Mouse (Mus musculus): ENCODE results near the gene Sirt4. TPM values are rescaled to one million over a fixed set of nuclear protein-coding genes. Genes with fewer than 3 reads are reported as not detected.

The Sirt4 gene
- polyA plus RNA-seq, 1 experiment from 2014 or later, result 15.7 TPM

GRCm38 (mm10) chr5:115512375-115512774 lies 27.9 kb upstream of the Sirt4 start:
- H3K27ac ChIP-seq (ENCODE audit: low read length), result no peak overlapping the region
- H3K27me3 ChIP-seq (replicated peaks; ENCODE audit: insufficient read depth, low read length), result no peaks in the 10 kb centered on the region
- H3K4me1 ChIP-seq (ENCODE audit: insufficient read depth, low read depth, low read length), result peaks cover 11% of the 10 kb centered on the region; the same call in 1 of the 2 replicates
- no peaks in the 10 kb centered on the region for H3K9me3 ChIP-seq (ENCODE audit: low read length)
- TF ChIP-seq CTCF (IDR thresholded peaks at IDR 0.05) (no peak), EP300 (IDR thresholded peaks at IDR 0.05) (no peak)
- no peak for DNase-seq (ENCODE audit: low spot score)
- H3K9ac ChIP-seq (replicated peaks; ENCODE audit: low read depth), result no peak overlapping the region
- WGBS, result 91% methylated on average over 7 of the region's 7 CpGs
- H3K4me3 ChIP-seq (ENCODE audit: low read depth, low read length), result no peak overlapping the region
- H3K4me2 ChIP-seq (replicated peaks; ENCODE audit: low read depth, low read length), result no peak overlapping the region
- no peak for ATAC-seq
- H3K36me3 ChIP-seq (ENCODE audit: insufficient read depth, low read length), result no peaks in the 10 kb centered on the region

GRCm38 (mm10) chr5:115509790-115510689 lies 25.5 kb upstream of the Sirt4 start:
- TF ChIP-seq EP300 (IDR thresholded peaks at IDR 0.05) (no peak), CTCF (IDR thresholded peaks at IDR 0.05) (no peak)
- no peak for DNase-seq (ENCODE audit: low spot score)
- peaks cover 11% of the 10 kb centered on the region; the same call in 1 of the 2 replicates for H3K4me1 ChIP-seq (ENCODE audit: insufficient read depth, low read depth, low read length)
- H3K36me3 ChIP-seq (ENCODE audit: insufficient read depth, low read length), result no peaks in the 10 kb centered on the region
- H3K27me3 ChIP-seq (replicated peaks; ENCODE audit: insufficient read depth, low read length), result no peaks in the 10 kb centered on the region
- ATAC-seq, result no peak
- H3K4me3 ChIP-seq (ENCODE audit: low read depth, low read length), result peak overlapping the region; percentile 95; the same call in 1 of the 2 replicates
- H3K9me3 ChIP-seq (ENCODE audit: low read length), result no peaks in the 10 kb centered on the region
- H3K27ac ChIP-seq (ENCODE audit: low read length), result peak overlapping the region; percentile 83
- 59% methylated on average over 15 of the region's 15 CpGs for WGBS
- H3K4me2 ChIP-seq (replicated peaks; ENCODE audit: low read depth, low read length), result peak overlapping the region; percentile 85
- 0 out of 2 replicates have a peak overlapping the region, but pooled peaks have one; percentile 1 for H3K9ac ChIP-seq (replicated peaks; ENCODE audit: low read depth)

DNA sequence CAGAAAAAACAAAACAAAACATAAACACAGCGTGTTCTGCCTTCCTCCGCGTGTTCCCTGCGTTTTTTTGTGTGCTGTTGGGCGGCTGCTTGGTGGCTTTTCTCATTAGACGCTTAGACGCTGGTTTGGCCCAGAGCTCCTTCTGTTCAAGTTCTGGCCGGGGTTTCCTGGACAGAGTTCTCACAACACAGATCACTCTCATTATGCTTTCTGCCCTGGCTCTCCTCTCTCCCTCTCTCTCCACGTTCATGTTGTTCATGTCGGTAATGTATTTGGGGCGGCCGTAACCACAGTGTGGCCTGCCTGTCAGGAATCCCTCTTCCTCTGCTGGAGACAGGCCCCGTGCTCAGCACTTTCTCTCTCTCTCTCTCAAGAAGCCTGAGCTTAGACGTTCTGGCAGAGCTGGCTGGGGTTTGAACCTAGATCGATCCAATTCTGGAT lies 24.8 kb upstream of the Sirt4 start:
- Histone ChIP-seq H3K27ac (ENCODE audit: low read length) (peak overlapping the region; percentile 83), H3K9ac (replicated peaks; ENCODE audit: low read depth) (0 out of 2 replicates have a peak overlapping the region, but pooled peaks have one; percentile 1), H3K4me1 (ENCODE audit: insufficient read depth, low read depth, low read length) (peaks cover 6% of the 10 kb centered on the region; the same call in 1 of the 2 replicates), H3K4me2 (replicated peaks; ENCODE audit: low read depth, low read length) (peak overlapping the region; percentile 85), H3K4me3 (ENCODE audit: low read depth, low read length) (peak overlapping the region; percentile 95), H3K36me3 (ENCODE audit: insufficient read depth, low read length) (no peaks in the 10 kb centered on the region), H3K9me3 (ENCODE audit: low read length) (no peaks in the 10 kb centered on the region), H3K27me3 (replicated peaks; ENCODE audit: insufficient read depth, low read length) (no peaks in the 10 kb centered on the region)
- ATAC-seq (no peak), DNase-seq (ENCODE audit: low spot score) (peak; percentile 54)
- 22% methylated on average over 15 of the region's 15 CpGs for WGBS
- TF ChIP-seq EP300 (IDR thresholded peaks at IDR 0.05) (no peak), CTCF (IDR thresholded peaks at IDR 0.05) (no peak)

DNA sequence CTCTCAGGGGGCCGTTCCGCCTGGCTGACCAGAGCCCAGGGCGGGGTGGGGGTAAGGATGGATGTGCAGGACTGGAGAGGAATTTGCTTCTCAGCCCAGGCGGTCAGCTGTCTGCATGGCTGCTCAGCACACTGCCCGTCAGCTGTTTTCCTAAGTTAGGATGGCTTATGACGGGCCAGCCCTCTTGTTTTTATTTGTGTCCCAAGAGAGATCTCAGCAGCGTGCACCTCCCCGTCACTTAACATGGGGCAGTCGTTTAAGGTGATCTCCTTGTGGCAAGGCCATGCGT lies 24.3 kb upstream of the Sirt4 start:
- peak overlapping the region; percentile 92 for H3K9ac ChIP-seq (replicated peaks; ENCODE audit: low read depth)
- H3K4me3 ChIP-seq (ENCODE audit: low read depth, low read length), result peak overlapping the region; percentile 95
- peak overlapping the region; percentile 85 for H3K4me2 ChIP-seq (replicated peaks; ENCODE audit: low read depth, low read length)
- H3K4me1 ChIP-seq (ENCODE audit: insufficient read depth, low read depth, low read length), result peaks cover 6% of the 10 kb centered on the region; the same call in 1 of the 2 replicates
- ATAC-seq (no peak), DNase-seq (ENCODE audit: low spot score) (peak; percentile 51)
- H3K27ac ChIP-seq (ENCODE audit: low read length), result peak overlapping the region; percentile 83
- no peaks in the 10 kb centered on the region for H3K9me3 ChIP-seq (ENCODE audit: low read length)
- 23% methylated on average over 10 of the region's 10 CpGs for WGBS
- no peaks in the 10 kb centered on the region for H3K27me3 ChIP-seq (replicated peaks; ENCODE audit: insufficient read depth, low read length)
- H3K36me3 ChIP-seq (ENCODE audit: insufficient read depth, low read length), result no peaks in the 10 kb centered on the region
- TF ChIP-seq CTCF (IDR thresholded peaks at IDR 0.05) (no peak), EP300 (IDR thresholded peaks at IDR 0.05) (no peak)

DNA sequence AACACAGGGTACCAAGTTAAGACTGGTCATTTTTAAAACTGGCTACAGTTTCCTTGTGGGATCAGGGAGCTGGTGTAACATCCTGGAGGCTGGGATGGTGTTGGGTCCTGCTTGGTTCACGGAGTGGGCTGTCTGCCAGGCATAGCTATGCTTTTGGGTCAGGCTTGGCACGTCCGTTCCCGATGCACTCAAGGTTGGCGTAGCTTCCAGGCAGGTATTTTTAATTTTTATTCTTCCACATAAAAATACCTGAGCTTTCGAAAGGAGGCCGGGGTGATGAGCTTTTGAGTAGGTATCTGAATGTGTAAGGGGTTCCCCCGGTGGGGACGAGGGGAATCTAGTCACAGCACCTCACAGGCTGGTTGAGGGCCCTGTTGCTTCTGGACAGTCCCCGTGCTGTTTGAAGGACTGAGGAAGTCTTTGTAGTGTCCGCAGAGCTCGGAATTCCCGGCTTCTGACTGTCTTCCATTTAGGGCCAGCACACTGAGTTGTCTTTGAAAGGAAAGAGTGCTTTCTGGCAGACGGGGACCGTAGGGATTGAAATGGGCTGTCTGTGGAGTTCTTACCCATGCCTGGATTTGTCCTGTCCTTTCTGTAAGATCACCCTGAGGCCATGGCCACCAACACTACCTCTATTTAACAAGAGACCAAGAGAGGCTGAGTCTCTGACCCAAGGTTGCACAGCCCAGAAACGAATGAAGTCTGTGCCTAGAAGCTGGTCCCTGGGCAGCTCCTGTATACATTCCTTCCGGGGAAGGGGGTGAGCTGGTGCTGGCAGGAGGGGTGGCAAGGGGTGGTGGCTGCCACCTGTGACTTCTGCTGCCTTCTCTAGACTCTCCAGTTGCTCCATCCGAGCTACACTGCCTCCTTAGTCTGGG lies 23.7 kb upstream of the Sirt4 start:
- WGBS, result 19% methylated on average over 18 of the region's 18 CpGs
- H3K27me3 ChIP-seq (replicated peaks; ENCODE audit: insufficient read depth, low read length), result no peaks in the 10 kb centered on the region
- peaks cover 6% of the 10 kb centered on the region; the same call in 1 of the 2 replicates for H3K4me1 ChIP-seq (ENCODE audit: insufficient read depth, low read depth, low read length)
- no peaks in the 10 kb centered on the region for H3K9me3 ChIP-seq (ENCODE audit: low read length)
- DNase-seq (ENCODE audit: low spot score), result peak; percentile 75
- ATAC-seq, result no peak
- H3K27ac ChIP-seq (ENCODE audit: low read length), result peak overlapping the region; percentile 83
- 0 out of 2 replicates have a peak, but pooled peaks have one; percentile 5 for TF ChIP-seq CTCF (IDR thresholded peaks at IDR 0.05)
- no peak for TF ChIP-seq EP300 (IDR thresholded peaks at IDR 0.05)
- peak overlapping the region; percentile 95 for H3K4me3 ChIP-seq (ENCODE audit: low read depth, low read length)
- H3K9ac ChIP-seq (replicated peaks; ENCODE audit: low read depth), result peak overlapping the region; percentile 92
- peak overlapping the region; percentile 85 for H3K4me2 ChIP-seq (replicated peaks; ENCODE audit: low read depth, low read length)
- no peaks in the 10 kb centered on the region for H3K36me3 ChIP-seq (ENCODE audit: insufficient read depth, low read length)
